Mouse (Mus musculus) thymus, postnatal 14 days (tissue): ENCODE data around the gene Timeless.
"Not testable (repeated sequence)": the region's sequence is repeated elsewhere in the genome, so short reads cannot be mapped to it uniquely, and the experiment has no call there.

ENCODE experiments used
- DNase-seq: peaks from one replicate; pipeline ENCODE4 v3.0.0; 2021

The Timeless gene

GRCm38 (mm10) chr10:128214112-128214511 lies 17.8 kb upstream of the Timeless start:
- not testable (repeated sequence) for DNase-seq

DNA sequence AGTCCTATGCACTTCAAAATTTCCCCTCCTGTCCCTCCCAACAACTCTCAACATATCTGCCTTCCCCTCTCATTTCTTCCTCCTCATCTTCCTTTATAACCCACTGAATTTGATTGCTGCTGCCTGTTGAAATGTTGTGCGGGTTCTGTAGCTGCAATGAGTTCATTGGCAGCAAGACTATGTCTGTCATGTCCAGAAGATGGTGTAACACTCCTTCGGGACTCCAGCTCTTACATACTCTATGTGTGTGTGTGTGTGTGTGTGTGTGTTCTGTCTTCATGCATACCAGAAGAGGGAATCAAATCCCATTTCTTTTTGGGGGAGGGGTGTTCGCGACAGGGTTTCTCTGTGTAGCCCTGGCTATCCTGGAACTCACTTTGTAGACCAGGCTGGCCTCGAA lies 16.9 kb upstream of the Timeless start:
- DNase-seq: no peak

DNA sequence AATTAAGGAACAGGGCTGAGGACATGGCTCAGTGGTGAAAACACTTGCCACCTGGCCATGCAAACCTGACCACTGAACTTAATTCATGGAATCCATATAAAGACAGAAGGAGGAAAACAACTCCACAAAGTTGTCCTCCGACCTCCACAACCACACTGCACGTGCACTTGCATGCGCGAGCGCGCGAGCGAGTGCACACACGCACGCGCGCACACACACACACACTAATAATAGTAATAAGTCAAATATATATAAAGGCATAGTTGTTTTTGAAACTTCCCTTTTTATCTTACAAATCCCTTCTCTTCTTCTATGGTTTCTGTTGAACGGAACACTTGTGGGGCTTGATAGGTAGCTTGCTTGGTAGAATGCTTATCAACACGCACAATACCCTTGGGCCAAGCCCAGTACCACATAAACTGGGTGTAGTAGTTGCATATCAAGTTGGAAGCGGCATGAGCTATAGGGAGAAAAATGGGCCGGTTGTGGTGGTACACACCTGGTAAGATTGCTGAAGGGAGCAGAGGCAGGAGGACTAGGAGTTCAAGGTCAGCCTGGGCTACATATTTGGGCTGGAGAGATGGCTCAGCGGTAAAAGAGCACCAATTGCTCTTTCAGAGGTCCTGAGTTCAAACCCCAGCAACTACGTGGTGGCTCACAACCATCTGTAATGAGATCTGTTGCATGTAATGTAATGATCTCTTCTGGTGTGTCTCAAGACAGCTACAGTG lies 13.3 kb upstream of the Timeless start:
- no peak for DNase-seq

DNA sequence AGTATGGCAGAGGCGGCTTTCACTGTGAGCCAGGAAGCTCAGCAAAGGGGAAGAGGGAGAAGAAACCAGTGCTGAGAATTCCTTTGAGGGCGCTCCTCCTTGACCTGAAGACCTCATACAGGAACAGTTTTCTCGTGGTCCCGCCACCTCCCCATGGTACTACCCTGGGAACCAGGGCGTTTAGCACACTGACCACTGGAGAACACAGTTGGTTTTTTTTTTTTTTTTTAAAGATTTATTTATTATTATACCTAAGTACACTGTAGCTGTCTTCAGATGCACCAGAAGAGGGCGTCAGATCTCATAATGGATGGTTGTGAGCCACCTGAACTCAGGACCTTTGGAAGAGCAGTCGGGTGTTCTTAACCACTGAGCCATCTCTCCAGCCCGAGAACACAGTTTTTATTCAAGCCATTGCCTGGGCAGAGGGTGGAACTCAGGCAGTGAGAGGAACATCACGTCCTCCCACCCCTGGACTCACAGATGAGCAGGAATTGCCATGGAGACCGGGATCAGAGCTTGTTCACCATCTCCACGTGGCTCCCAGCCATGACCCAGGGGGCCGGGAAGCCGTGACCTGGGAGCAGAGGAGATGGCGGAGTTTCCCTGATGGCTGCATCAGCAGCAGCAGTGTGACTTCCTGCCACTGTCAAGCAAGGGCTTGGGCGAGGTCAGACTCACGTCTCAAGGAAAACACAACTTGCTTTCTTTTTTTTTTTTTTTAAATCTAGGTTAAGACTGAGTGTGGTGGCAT lies 10.2 kb upstream of the Timeless start:
- DNase-seq: no peak

GRCm38 (mm10) chr10:128225064-128225463 lies 6.8 kb upstream of the Timeless start:
- DNase-seq: no peak

DNA sequence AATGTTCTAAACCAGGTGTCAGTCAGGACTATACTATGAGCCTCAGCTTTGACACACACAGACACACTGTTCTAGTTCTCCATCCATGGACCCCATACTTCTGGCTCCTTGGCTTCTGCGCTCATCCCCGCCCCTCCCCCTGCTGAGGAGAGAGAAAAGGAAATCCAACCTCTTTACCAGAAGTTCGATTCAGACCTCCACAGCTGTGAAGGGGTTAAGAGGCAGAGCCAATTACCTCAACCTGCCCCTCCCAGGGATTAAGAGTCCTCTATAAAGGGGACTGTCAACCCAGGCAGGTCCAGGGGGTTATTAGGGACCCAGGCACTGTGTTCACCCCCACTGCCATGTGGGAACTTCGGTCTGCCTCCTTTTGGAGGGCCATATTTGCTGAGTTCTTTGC lies 6.3 kb upstream of the Timeless start, which contains the start of gene Mip:
Mip (plus strand) TSS at position 301 of the 400 bp plus-strand sequence.
- no peak for DNase-seq

- no peak for DNase-seq
Observed at GRCm38 (mm10) chr10:128227592-128227991, 4.3 kb upstream of the Timeless start.

GRCm38 (mm10) chr10:128228009-128228408 lies 3.9 kb upstream of the Timeless start:
- no peak for DNase-seq

GRCm38 (mm10) chr10:128230582-128230981 lies 1.3 kb upstream of the Timeless start:
- DNase-seq: peak; percentile 41

- DNase-seq: peak; percentile 29
Observed at GRCm38 (mm10) chr10:128231146-128231545, 719 bp upstream of the Timeless start.

- DNase-seq: peak; percentile 71
Observed at GRCm38 (mm10) chr10:128232420-128232985, 638 bp downstream of the Timeless start.

DNA sequence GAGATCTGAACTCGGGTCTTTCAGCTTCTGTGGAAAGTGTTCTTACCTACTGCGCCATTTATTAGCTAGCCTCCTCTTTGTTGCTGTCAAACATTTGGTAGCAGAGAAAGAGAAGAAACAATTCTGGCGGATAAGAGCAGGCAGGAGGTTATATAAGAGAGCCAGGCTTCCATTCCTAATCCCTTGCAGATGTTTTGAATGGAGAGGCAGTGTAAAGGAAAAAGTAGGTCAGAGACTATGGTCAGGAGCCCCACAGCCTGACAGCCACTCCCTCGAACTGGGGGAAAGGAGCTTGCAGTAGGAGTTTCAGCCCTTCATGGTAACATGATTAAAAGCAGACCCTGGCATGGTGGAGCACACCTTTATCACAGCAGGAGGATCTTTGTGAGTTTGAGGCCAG lies 4.5 kb downstream of the Timeless start:
- DNase-seq: no peak

DNA sequence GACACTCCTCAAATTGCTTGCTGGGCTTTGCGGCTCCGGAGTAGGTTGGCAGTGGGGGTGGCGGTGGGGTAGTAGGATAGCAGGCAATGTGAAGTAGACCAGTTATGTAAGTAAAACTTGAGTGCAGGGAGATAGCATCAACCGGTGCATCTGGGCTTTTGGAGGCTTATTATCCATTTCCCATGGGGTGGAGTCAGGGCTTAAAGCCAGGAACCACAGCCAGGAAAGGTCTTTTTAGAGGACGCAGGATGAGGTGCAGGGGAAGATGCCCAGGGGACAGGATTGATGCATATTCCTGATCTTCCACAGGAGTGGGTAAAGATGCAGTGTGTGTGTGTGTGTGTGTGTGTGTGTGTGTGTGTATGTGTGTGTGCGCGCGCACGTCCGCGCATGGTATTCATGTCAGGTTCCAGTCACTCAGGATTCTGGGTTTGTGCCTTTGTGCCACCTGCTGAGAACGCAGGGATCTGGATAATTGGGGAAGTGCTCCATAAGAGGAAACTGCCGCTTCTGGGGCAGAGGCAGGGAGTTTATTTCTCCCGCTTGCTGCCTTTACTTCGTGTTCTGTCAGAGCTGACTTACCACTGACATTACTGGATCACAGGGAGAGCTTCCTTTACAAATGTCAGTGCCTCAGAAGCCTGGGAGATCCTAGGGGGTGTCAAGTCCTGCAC lies 6.1 kb downstream of the Timeless start:
- DNase-seq: peak; percentile 12

GRCm38 (mm10) chr10:128239140-128239539 lies 7.3 kb downstream of the Timeless start:
- DNase-seq: no peak

- DNase-seq: no peak
Observed at GRCm38 (mm10) chr10:128240131-128240530, 8.3 kb downstream of the Timeless start.

GRCm38 (mm10) chr10:128243252-128243651 lies 11.4 kb downstream of the Timeless start:
- DNase-seq: no peak

DNA sequence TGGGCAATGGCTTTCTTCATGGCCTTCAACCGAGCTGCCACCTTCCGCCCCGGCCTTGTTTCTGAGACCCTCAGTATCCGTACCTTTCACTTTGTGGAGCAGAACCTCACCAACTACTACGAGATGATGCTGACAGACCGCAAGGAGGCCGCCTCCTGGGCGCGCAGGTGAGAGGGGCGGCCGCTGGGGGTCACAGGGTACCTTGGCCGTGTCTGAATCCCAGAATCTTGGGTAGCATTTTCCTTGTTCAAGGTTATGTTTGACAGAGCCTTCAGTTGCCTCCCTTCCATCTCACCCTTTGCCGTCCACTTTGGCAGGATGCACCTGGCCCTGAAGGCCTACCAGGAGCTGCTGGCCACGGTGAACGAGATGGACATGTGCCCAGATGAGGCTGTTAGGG lies 12.3 kb downstream of the Timeless start:
- DNase-seq: no peak

DNA sequence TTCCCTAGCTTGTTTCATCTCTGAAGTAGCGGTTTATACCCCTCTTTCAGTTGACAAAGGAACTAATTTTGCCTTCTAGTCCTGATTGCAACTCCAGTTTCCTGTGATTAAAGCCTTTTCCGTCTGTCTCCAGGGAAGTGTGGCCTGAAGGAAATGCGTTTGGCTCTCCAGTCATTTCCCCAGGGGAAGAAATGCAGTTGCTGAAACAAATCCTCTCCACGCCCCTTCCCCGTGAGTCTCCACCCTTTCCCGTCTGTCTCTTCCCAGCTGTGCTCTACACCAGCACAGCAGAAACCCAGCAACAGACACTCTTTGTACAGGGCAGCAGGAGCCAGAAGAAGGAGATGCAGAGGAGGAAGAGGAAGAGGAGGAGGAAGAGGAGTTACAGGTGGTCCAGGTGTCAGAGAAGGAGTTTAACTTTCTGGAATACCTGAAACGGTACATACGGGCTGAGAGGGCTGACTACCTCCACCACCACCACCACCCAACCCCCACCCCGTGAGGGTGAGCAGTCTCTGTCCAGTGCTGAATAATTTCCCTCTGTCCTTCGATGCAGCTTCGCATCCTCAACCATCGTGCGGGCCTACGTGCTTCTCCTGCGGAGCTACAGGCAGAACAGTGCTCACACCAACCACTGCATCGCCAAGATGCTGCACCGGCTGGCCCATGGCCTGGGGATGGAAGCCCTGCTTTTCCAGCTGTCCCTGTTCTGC lies 15.3 kb downstream of the Timeless start:
- DNase-seq: no peak

GRCm38 (mm10) chr10:128250565-128250964 lies 18.7 kb downstream of the Timeless start:
- no peak for DNase-seq

GRCm38 (mm10) chr10:128253677-128254255 lies 21.9 kb downstream of the Timeless start, which contains the start of gene Apon:
Gene Apon, plus strand, starts transcription at chr10:128254096.
- DNase-seq: no peak

GRCm38 (mm10) chr10:128255925-128256324 lies 24.1 kb downstream of the Timeless start:
- no peak for DNase-seq

- no peak for DNase-seq
Observed at GRCm38 (mm10) chr10:128256328-128256727, 24.5 kb downstream of the Timeless start.
